Mouse (Mus musculus): ENCODE measurements around the gene Fam129c. TPM values are rescaled to one million over a fixed set of nuclear protein-coding genes. Genes with fewer than 3 reads are reported as not detected.

Gene Fam129c
- polyA plus RNA-seq, 1 experiment = 4.5 TPM

DNA sequence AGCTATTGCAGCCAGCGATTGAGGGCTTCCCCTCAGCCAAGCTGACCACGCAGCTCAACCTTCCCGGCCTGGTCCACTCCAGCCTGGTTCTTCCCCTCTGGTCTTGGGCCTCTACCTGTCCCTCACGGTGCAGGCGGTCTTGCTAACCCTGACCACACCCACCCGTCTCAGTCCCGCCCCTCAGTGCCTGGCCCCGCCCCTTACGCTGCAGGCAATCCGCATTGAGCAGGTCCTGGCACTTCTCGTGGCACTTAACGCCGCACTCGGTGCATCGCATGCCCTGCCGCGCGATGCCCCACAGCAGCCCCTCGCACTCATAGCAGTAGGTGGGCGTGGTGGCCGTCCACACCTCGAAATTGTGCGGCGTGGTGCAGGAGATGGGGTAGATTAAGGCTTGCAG lies 57.2 kb downstream of the Fam129c start:
- no peak for TF ChIP-seq POLR2A (IDR thresholded peaks at IDR 0.05; ENCODE audit: low read depth, low read length)
- no peak for TF ChIP-seq CTCF (IDR thresholded peaks at IDR 0.05; ENCODE audit: extremely low read depth, insufficient read length, insufficient replicate concordance, low read depth, low read length)
- Histone ChIP-seq H3K36me3 (ENCODE audit: control insufficient read depth, insufficient read depth, low read length) (no peaks in the 10 kb centered on the region), H3K27ac (ENCODE audit: insufficient read depth, low read depth, low read length) (no peak overlapping the region), H3K27me3 (ENCODE audit: control insufficient read depth, insufficient read depth, low read length) (peaks cover 14% of the 10 kb centered on the region), H3K4me3 (ENCODE audit: low read depth, low read length) (no peak overlapping the region), H3K4me1 (ENCODE audit: control insufficient read depth, insufficient read depth, insufficient read length, low read length) (peaks cover 9% of the 10 kb centered on the region)
- WGBS = 2% methylated on average over 24 of the region's 24 CpGs

Other genes starting within 250 kb of the Fam129c start
- 63.7 and 101 TPM in 2 replicates for gene Use1, start 230.8 kb upstream of the Fam129c start, polyA plus RNA-seq (2012; rRNA removed)
- 19.7 and 70.3 TPM in 2 replicates for gene Ocel1, start 226.3 kb upstream of the Fam129c start, polyA plus RNA-seq (2012; rRNA removed)
- gene Nr2f6, start 215.7 kb upstream of the Fam129c start, polyA plus RNA-seq (2012; rRNA removed) = 233 and 448 TPM in 2 replicates
- gene Ushbp1, start 201.8 kb upstream of the Fam129c start, polyA plus RNA-seq (2012; rRNA removed) = 5.8 and 7.8 TPM in 2 replicates
- gene Babam1, start 200.8 kb upstream of the Fam129c start, polyA plus RNA-seq (2012; rRNA removed) = 64.5 and 119 TPM in 2 replicates
- gene Ankle1, start 191.6 kb upstream of the Fam129c start, polyA plus RNA-seq (2012; rRNA removed) = 12.6 and 13.8 TPM in 2 replicates
- gene Abhd8, start 134.0 kb upstream of the Fam129c start, polyA plus RNA-seq (2012; rRNA removed) = 17.4 and 26.5 TPM in 2 replicates
- 170 and 172 TPM in 2 replicates for gene Mrpl34, start 132.7 kb upstream of the Fam129c start, polyA plus RNA-seq (2012; rRNA removed)
- gene Dda1, start 128.4 kb upstream of the Fam129c start, polyA plus RNA-seq (2012; rRNA removed) = 46.3 and 85.3 TPM in 2 replicates
- 9.0 and 19.8 TPM in 2 replicates for gene Ano8, start 111.7 kb upstream of the Fam129c start, polyA plus RNA-seq (2012; rRNA removed)
- gene Gtpbp3, start 109.5 kb upstream of the Fam129c start, polyA plus RNA-seq (2012; rRNA removed) = 18.6 and 25.8 TPM in 2 replicates
- gene Plvap, start 85.9 kb upstream of the Fam129c start, polyA plus RNA-seq (2012; rRNA removed) = 182 and 329 TPM in 2 replicates
- not detected in 2 replicates for gene Ccdc194, start 71.9 kb upstream of the Fam129c start, polyA plus RNA-seq (2012; rRNA removed)
- 126 and 242 TPM in 2 replicates for gene Bst2, start 60.2 kb upstream of the Fam129c start, polyA plus RNA-seq (2012; rRNA removed)
- 180 and 251 TPM in 2 replicates for gene Mvb12a, start 54.7 kb upstream of the Fam129c start, polyA plus RNA-seq (2012; rRNA removed)
- 0.62 and 3.3 TPM in 2 replicates for gene Tmem221, start 38.8 kb upstream of the Fam129c start, polyA plus RNA-seq (2012; rRNA removed)
- gene Nxnl1, start 31.0 kb upstream of the Fam129c start, polyA plus RNA-seq (2012; rRNA removed) = not detected in 2 replicates
- 28.6 and 29.6 TPM in 2 replicates for gene Slc27a1, start 28.8 kb upstream of the Fam129c start, polyA plus RNA-seq (2012; rRNA removed)
- gene Pgls, start 5.5 kb upstream of the Fam129c start, polyA plus RNA-seq (2012; rRNA removed) = 174 and 266 TPM in 2 replicates
- 52.4 and 59.8 TPM in 2 replicates for gene Colgalt1, start 13.3 kb downstream of the Fam129c start, polyA plus RNA-seq (2012; rRNA removed)
- 1.6 TPM in 2 replicates for gene Unc13a, start 74.1 kb downstream of the Fam129c start, polyA plus RNA-seq (2012; rRNA removed)
- 14.3 and 20.3 TPM in 2 replicates for gene Jak3, start 78.6 kb downstream of the Fam129c start, polyA plus RNA-seq (2012; rRNA removed)
- gene Insl3, start 91.6 kb downstream of the Fam129c start, polyA plus RNA-seq (2012; rRNA removed) = 9.1 and 30.2 TPM in 2 replicates
- gene B3gnt3, start 104.1 kb downstream of the Fam129c start, polyA plus RNA-seq (2012; rRNA removed) = 180 and 195 TPM in 2 replicates
- gene Fcho1, start 128.1 kb downstream of the Fam129c start, polyA plus RNA-seq (2012; rRNA removed) = 11.9 and 20.1 TPM in 2 replicates